Comparison of ENCODE assay signal across 12 mouse cellular contexts in genomic region chr15:61400720-61401119, GRCm38 (mm10).
DNase-seq lines count a peak whose midpoint lies in the region; ATAC-seq and TF ChIP-seq lines count a peak whose summit lies in the region.
"Had no signal": no experiment of that assay in that cellular context is flagged by ENCODE, and none has a peak within 500 bp of the region (broad histone marks: within the 10 kb centered on the region; RNA-seq: fewer than 3 reads in every experiment).

No protein-coding gene starts in this region.

- H3K9ac ChIP-seq in kidney, embryonic 15.5 days = no peak overlapping the region
- H3K9ac ChIP-seq: heart, embryonic 15.5 days; stomach, embryonic 15.5 days had no signal

- no peak overlapping the region for H3K4me2 ChIP-seq in kidney, embryonic 15.5 days
- H3K4me2 ChIP-seq: heart, embryonic 15.5 days; stomach, embryonic 15.5 days had no signal

- H3K9me3 ChIP-seq in kidney, embryonic 15.5 days (replicated peaks) = no peaks in the 10 kb centered on the region
- H3K9me3 ChIP-seq: heart, embryonic 15.5 days; stomach, embryonic 15.5 days had no signal

- no peak for TF ChIP-seq POLR2A in kidney, adult 2 months (IDR thresholded peaks at IDR 0.05; ENCODE audit: low read depth, low read length)
- TF ChIP-seq POLR2A in thymus, adult 2 months (IDR thresholded peaks at IDR 0.05; ENCODE audit: control insufficient read depth, extremely low read depth, insufficient read depth, low read length, poor library complexity) = no peak

- no peaks in the 10 kb centered on the region for H3K4me1 ChIP-seq in kidney, adult 2 months (ENCODE audit: control insufficient read depth, insufficient read depth, low read length)
- no peaks in the 10 kb centered on the region for H3K4me1 ChIP-seq in thymus, adult 2 months (replicated peaks; ENCODE audit: control insufficient read depth, insufficient read depth, low read length)
- H3K4me1 ChIP-seq in kidney, embryonic 15.5 days = 0 out of 2 replicates have a peak, but pooled peaks cover 2% of the 10 kb centered on the region
- H3K4me1 ChIP-seq: stomach, embryonic 15.5 days had no signal

- no peak overlapping the region for H3K4me3 ChIP-seq in kidney, adult 2 months (ENCODE audit: insufficient read depth, low read depth, low read length)
- no peak overlapping the region for H3K4me3 ChIP-seq in thymus, adult 2 months (ENCODE audit: control insufficient read depth, insufficient read depth, low read length)
- no peak overlapping the region for H3K4me3 ChIP-seq in kidney, embryonic 15.5 days (replicated peaks)
- H3K4me3 ChIP-seq: erythroblast, embryonic 14.5 days; heart, embryonic 15.5 days; stomach, embryonic 15.5 days had no signal

- TF ChIP-seq CTCF in kidney, adult 2 months (conservative IDR thresholded peaks at IDR 0.05; ENCODE audit: insufficient read depth, insufficient read length, low read depth, low read length) = no peak
- TF ChIP-seq CTCF in thymus, adult 2 months (IDR thresholded peaks at IDR 0.05; ENCODE audit: borderline replicate concordance, control insufficient read depth, extremely low read depth, insufficient read depth, low read length, poor library complexity) = no peak

- H3K36me3 ChIP-seq in kidney, adult 2 months (ENCODE audit: control insufficient read depth, insufficient read depth, low read length) = no peaks in the 10 kb centered on the region
- no peaks in the 10 kb centered on the region for H3K36me3 ChIP-seq in thymus, adult 2 months (ENCODE audit: control insufficient read depth, insufficient read depth, low read length)
- H3K36me3 ChIP-seq in kidney, embryonic 15.5 days = no peaks in the 10 kb centered on the region
- H3K36me3 ChIP-seq: heart, embryonic 15.5 days; stomach, embryonic 15.5 days had no signal

- no peak overlapping the region for H3K27ac ChIP-seq in kidney, adult 2 months (ENCODE audit: insufficient read depth, low read depth, low read length)
- no peak overlapping the region for H3K27ac ChIP-seq in thymus, adult 2 months (ENCODE audit: control insufficient read depth, insufficient read depth, low read length)
- H3K27ac ChIP-seq in kidney, embryonic 15.5 days = no peak overlapping the region
- H3K27ac ChIP-seq: heart, embryonic 15.5 days; stomach, embryonic 15.5 days had no signal

- no peaks in the 10 kb centered on the region for H3K27me3 ChIP-seq in kidney, adult 2 months (replicated peaks; ENCODE audit: control insufficient read depth, insufficient read depth, low read length)
- no peaks in the 10 kb centered on the region for H3K27me3 ChIP-seq in thymus, adult 2 months (ENCODE audit: control insufficient read depth, insufficient read depth, low read length)
- H3K27me3 ChIP-seq in kidney, embryonic 15.5 days = no peaks in the 10 kb centered on the region
- H3K27me3 ChIP-seq: heart, embryonic 15.5 days; stomach, embryonic 15.5 days had no signal

- no peak for ATAC-seq in kidney, embryonic 15.5 days (replicated peaks; ENCODE audit: low FRiP score)

- peak; percentile 21 for DNase-seq in kidney, adult 2 months
- DNase-seq in kidney, adult 11 months = no peak
- peak; percentile 8 for DNase-seq in thymus, adult 2 months
- no peak for DNase-seq in thymus, postnatal 36 days
- DNase-seq in ZHBTc4 (ENCODE audit: low read depth, low spot score) = peak; percentile 16
- peak; percentile 6 for DNase-seq in retina, postnatal 1 day
- no peak for DNase-seq in spleen, postnatal 10 days (ENCODE audit: low spot score in 2 of 2)
- DNase-seq: left cerebral cortex, postnatal 4 days had no signal

Comparison
In these comparisons a context has a peak if more than half of its experiments do, and no peak if none do; other contexts are left out.
1. DNase-seq: peak in kidney, adult 2 months (single experiment), thymus, adult 2 months (single experiment), ZHBTc4 (single experiment) and retina, postnatal 1 day (single experiment); none in kidney, adult 11 months (single experiment), thymus, postnatal 36 days (0 of 2) and spleen, postnatal 10 days (0 of 2).